Mouse (Mus musculus) left cerebral cortex, postnatal 4 days (tissue): ENCODE measurements around the gene Prx. TPM values are rescaled to one million over a fixed set of nuclear protein-coding genes. Genes with fewer than 3 reads are reported as not detected.

Experiments used
- DNase-seq: peaks from one replicate; pipeline ENCODE4 v3.0.0-alpha.2; 2022
- intact Hi-C: fragments of 180-260 bp; cut with DNase I; formaldehyde crosslinking; loops from one replicate; pipeline ENCODE4 v1.15.1; 2025
- total RNA-seq, 2 experiments: library from RNA; stranded (reverse); gene quantifications; 2 replicates each; pipeline ENCODE4 v1.2.3; 2021

Gene Prx
- total RNA-seq, 2 experiments from 2014 or later = 2.6 to 2.7 TPM

- DNase-seq = no peak
- intact Hi-C loops = no loop called here
These were observed 19.2 kb downstream of the Prx start for GRCm38 (mm10) chr7:27518314-27518713.

GRCm38 (mm10) chr7:27520104-27520503 is 21.0 kb downstream of the Prx start:
- no peak for DNase-seq
- intact Hi-C loops = no loop called here

GRCm38 (mm10) chr7:27520599-27520998 is 21.5 kb downstream of the Prx start:
- no peak for DNase-seq
- intact Hi-C loops = no loop called here

- DNase-seq = no peak
- intact Hi-C loops = no loop called here
These were observed 23.8 kb downstream of the Prx start, which contains the start of gene Hipk4 for GRCm38 (mm10) chr7:27522967-27523366. TSS of gene Hipk4 (plus strand) at chr7:27523267.

GRCm38 (mm10) chr7:27523805-27524204 is 24.7 kb downstream of the Prx start:
- no peak for DNase-seq
- intact Hi-C loops = no loop called here

- DNase-seq = peak; percentile 79
- intact Hi-C loops = no loop called here
These were observed 27.1 kb downstream of the Prx start for GRCm38 (mm10) chr7:27526039-27526827.

- DNase-seq = no peak
- intact Hi-C loops = no loop called here
These were observed 29.9 kb downstream of the Prx start for GRCm38 (mm10) chr7:27529070-27529469.

- DNase-seq = no peak
- intact Hi-C loops = no loop called here
These were observed 31.8 kb downstream of the Prx start for GRCm38 (mm10) chr7:27530937-27531336.

- intact Hi-C loops = no loop called here
- no peak for DNase-seq
These were observed 32.6 kb downstream of the Prx start for GRCm38 (mm10) chr7:27531707-27532106.

GRCm38 (mm10) chr7:27532480-27533050 is 33.4 kb downstream of the Prx start:
- no peak for DNase-seq
- intact Hi-C loops = no loop called here

- DNase-seq = no peak
These were observed 36.3 kb downstream of the Prx start for GRCm38 (mm10) chr7:27535386-27535785.

GRCm38 (mm10) chr7:27536618-27537017 is 37.5 kb downstream of the Prx start:
- no peak for DNase-seq

More at GRCm38 (mm10) chr7:27535386-27535785, 36.3 kb downstream of the Prx start:
- intact Hi-C loops = no loop called here

GRCm38 (mm10) chr7:27537998-27538397 is 38.9 kb downstream of the Prx start:
- intact Hi-C loops = no loop called here
- DNase-seq = no peak

More at GRCm38 (mm10) chr7:27536618-27537017, 37.5 kb downstream of the Prx start:
- intact Hi-C loops = no loop called here

- intact Hi-C loops = no loop called here
- no peak for DNase-seq
These were observed 39.7 kb downstream of the Prx start for GRCm38 (mm10) chr7:27538797-27539196.

GRCm38 (mm10) chr7:27540521-27540920 is 41.4 kb downstream of the Prx start:
- no peak for DNase-seq
- intact Hi-C loops = no loop called here

GRCm38 (mm10) chr7:27540935-27541334 is 41.8 kb downstream of the Prx start:
- intact Hi-C loops = no loop called here
- DNase-seq = no peak

GRCm38 (mm10) chr7:27541431-27541830 is 42.3 kb downstream of the Prx start:
- DNase-seq = no peak
- intact Hi-C loops = no loop called here

- intact Hi-C loops = no loop called here
- no peak for DNase-seq
These were observed 42.8 kb downstream of the Prx start for GRCm38 (mm10) chr7:27541922-27542321.

- intact Hi-C loops = no loop called here
- DNase-seq = peak; percentile 85
These were observed 43.4 kb downstream of the Prx start for GRCm38 (mm10) chr7:27542392-27543033.

- no peak for DNase-seq
- intact Hi-C loops = no loop called here
These were observed 43.9 kb downstream of the Prx start for GRCm38 (mm10) chr7:27543065-27543464.

GRCm38 (mm10) chr7:27543851-27544250 is 44.7 kb downstream of the Prx start:
- intact Hi-C loops = no loop called here
- no peak for DNase-seq
